Mouse (Mus musculus) liver, embryonic 14.5 days (tissue): ENCODE measurements around the gene AI661453.

Source experiments
- CTCF ChIP-seq: IDR thresholded peaks from 2 replicates; pipeline ENCODE4 v1.5.1; 2016; ENCODE audit warnings: antibody characterized with exemption, low read depth, control low read depth
- EP300 ChIP-seq: IDR thresholded peaks from 2 replicates; pipeline ENCODE4 v1.6.1; 2016; ENCODE audit warnings: antibody characterized with exemption, low read depth

DNA sequence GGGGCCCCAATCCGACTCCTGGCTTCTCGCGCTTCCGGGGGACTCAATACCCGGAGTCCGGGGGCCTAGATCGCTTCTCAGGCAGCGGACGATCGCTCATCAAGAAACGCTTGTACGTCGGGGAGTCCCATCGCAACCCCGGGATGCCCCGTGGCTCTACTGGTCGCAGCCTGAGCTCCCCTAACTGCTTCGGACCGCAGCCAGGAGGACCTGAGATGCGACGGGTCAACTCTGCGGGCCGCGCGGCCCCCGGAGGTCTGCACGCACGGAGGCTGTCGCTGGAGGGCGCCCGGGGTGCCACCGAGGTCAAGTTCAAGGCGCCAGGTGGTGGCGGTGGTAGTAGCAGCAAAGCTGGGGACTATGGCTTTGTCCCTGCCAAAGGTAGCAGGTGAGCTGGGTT lies 32.1 kb downstream of the AI661453 start:
- TF ChIP-seq CTCF: peak; percentile 49
- no peak for TF ChIP-seq EP300
